Mouse (Mus musculus) macrophage (primary cell): ENCODE results near the gene Ubp1. TPM values are rescaled to one million over a fixed set of nuclear protein-coding genes. Genes with fewer than 3 reads are reported as not detected.
"Not testable (repeated sequence)": the region's sequence is repeated elsewhere in the genome, so short reads cannot be mapped to it uniquely, and the experiment has no call there.

Experiments used
- H3K27ac ChIP-seq: fragments of 350-480 bp; formaldehyde crosslinking; 2 replicates; pipeline ENCODE4 v1.9.0; 2021
- H3K36me3 ChIP-seq: fragments of 350-480 bp; formaldehyde crosslinking; 2 replicates; pipeline ENCODE4 v1.9.0; 2021; ENCODE audit errors: inconsistent target
- H3K4me3 ChIP-seq: fragments of 350-480 bp; formaldehyde crosslinking; 2 replicates; pipeline ENCODE4 v1.9.0; 2021; ENCODE audit errors: inconsistent target
- H3K79me2 ChIP-seq: fragments of 350-480 bp; formaldehyde crosslinking; 2 replicates; pipeline ENCODE4 v1.9.0; 2021; ENCODE audit errors: inconsistent target
- WGBS: methylation state at CpG from one replicate; pipeline ENCODE4 v1.1.7; 2026; ENCODE audit warnings: inconsistent platforms; ENCODE audit not compliant: missing documents; 5-methylcytosine and 5-hydroxymethylcytosine counted together
- polyA plus RNA-seq: library from polyadenylated mRNA; stranded (reverse); fragments of 250-400 nt; gene quantifications from 3 replicates; pipeline ENCODE4 v1.2.4, GENCODE M21; 2018; ENCODE audit warnings: inconsistent platforms
- total RNA-seq, 78 experiments: library from RNA; depleted of rRNA; stranded (reverse); fragments of 250-400 nt; gene quantifications; 1 replicate in 9 of 78; 2 replicates in 24 of 78; 3 replicates in 43 of 78; 4 replicates in 2 of 78; pipeline ENCODE4 v1.2.4; 2018; ENCODE audit warnings: inconsistent platforms in 56 of 78

The Ubp1 gene
- 100 to 1,000 TPM; 157 to 262 (median 211) TPM for total RNA-seq (2018; cell fraction: chromatin; rRNA removed)
- total RNA-seq (2018; cell fraction: cytosol; rRNA removed), result 10 to 100 TPM; 23.1 to 36.7 (median 27.1) TPM
- total RNA-seq (2018; cell fraction: nucleus; rRNA removed), result 100 to 1,000 TPM in 24 of 26 experiments, 10 to 100 TPM in 2; 90.2 to 191 (median 142) TPM
- polyA plus RNA-seq, result 26.0 to 36.0 TPM (median 32.5 TPM) in 3 replicates

- Histone ChIP-seq H3K27ac (peak within 1 kb of the TSS; percentile 74), H3K36me3 (no peaks in the 10 kb centered on the region), H3K79me2 (peaks cover 40% of the 10 kb centered on the region), H3K4me3 (peak within 1 kb of the TSS; percentile 50)
- under 1% methylated on average over 41 of the region's 86 CpGs for WGBS
Measured at GRCm38 (mm10) chr9:113930534-113931374, at the start of gene Ubp1. Gene Ubp1, plus strand, starts transcription at chr9:113930934.

GRCm38 (mm10) chr9:113894903-113895302 is 35.8 kb upstream of the Ubp1 start:
- Histone ChIP-seq H3K4me3 (no peak overlapping the region), H3K79me2 (no peaks in the 10 kb centered on the region), H3K36me3 (peaks cover 50% of the 10 kb centered on the region), H3K27ac (no peak overlapping the region)
- 80% methylated on average over 3 of the region's 3 CpGs for WGBS

GRCm38 (mm10) chr9:113903136-113903535 is 27.6 kb upstream of the Ubp1 start:
- no peak overlapping the region for H3K27ac ChIP-seq

GRCm38 (mm10) chr9:113904315-113904714 is 26.4 kb upstream of the Ubp1 start:
- H3K79me2 ChIP-seq, H3K27ac ChIP-seq, H3K4me3 ChIP-seq: not testable (repeated sequence)
- WGBS, result 89% methylated on average over 4 of the region's 6 CpGs
- peaks cover 79% of the 10 kb centered on the region for H3K36me3 ChIP-seq

More at GRCm38 (mm10) chr9:113903136-113903535, 27.6 kb upstream of the Ubp1 start:
- peaks cover 69% of the 10 kb centered on the region; the same call in 1 of the 2 replicates for H3K36me3 ChIP-seq
- no peak overlapping the region for H3K4me3 ChIP-seq
- 82% methylated on average over 4 of the region's 4 CpGs for WGBS
- no peaks in the 10 kb centered on the region for H3K79me2 ChIP-seq

GRCm38 (mm10) chr9:113915789-113916188 is 14.9 kb upstream of the Ubp1 start:
- H3K36me3 ChIP-seq, result peaks cover 38% of the 10 kb centered on the region
- H3K79me2 ChIP-seq, result no peaks in the 10 kb centered on the region
- no peak overlapping the region for H3K4me3 ChIP-seq
- H3K27ac ChIP-seq, result no peak overlapping the region
- 98% methylated on average over 5 of the region's 5 CpGs for WGBS

- 97% methylated on average over 5 of the region's 5 CpGs for WGBS
- Histone ChIP-seq H3K27ac (no peak overlapping the region), H3K4me3 (no peak overlapping the region), H3K36me3 (peaks cover 27% of the 10 kb centered on the region; the same call in 1 of the 2 replicates), H3K79me2 (no peaks in the 10 kb centered on the region)
Measured at GRCm38 (mm10) chr9:113922677-113923076, 8.1 kb upstream of the Ubp1 start.

GRCm38 (mm10) chr9:113924883-113925282 is 5.9 kb upstream of the Ubp1 start:
- H3K79me2 ChIP-seq, result no peaks in the 10 kb centered on the region
- H3K36me3 ChIP-seq, result 0 out of 2 replicates have a peak, but pooled peaks cover 16% of the 10 kb centered on the region
- WGBS, result 88% methylated on average over 5 of the region's 5 CpGs

GRCm38 (mm10) chr9:113928591-113928990 is 2.1 kb upstream of the Ubp1 start:
- H3K79me2 ChIP-seq, result peaks cover 19% of the 10 kb centered on the region
- H3K4me3 ChIP-seq, result no peak overlapping the region
- peak overlapping the region; percentile 63 for H3K27ac ChIP-seq
- 0% methylated on average over 4 of the region's 4 CpGs for WGBS
- H3K36me3 ChIP-seq, result 0 out of 2 replicates have a peak, but pooled peaks cover 4% of the 10 kb centered on the region

More at GRCm38 (mm10) chr9:113924883-113925282, 5.9 kb upstream of the Ubp1 start:
- Histone ChIP-seq H3K4me3 (no peak overlapping the region), H3K27ac (no peak overlapping the region)

- peak overlapping the region; percentile 74; the same call in 1 of the 2 replicates for H3K27ac ChIP-seq
- peak overlapping the region; percentile 36; the same call in 1 of the 2 replicates for H3K4me3 ChIP-seq
- WGBS, result 100% methylated on average over 1 of the region's 1 CpGs
Measured at GRCm38 (mm10) chr9:113929676-113930075, 1.1 kb upstream of the Ubp1 start.

GRCm38 (mm10) chr9:113931375-113932099 is 803 bp downstream of the Ubp1 start:
- peak overlapping the region; percentile 50 for H3K4me3 ChIP-seq
- H3K27ac ChIP-seq, result peak overlapping the region; percentile 42
- peaks cover 48% of the 10 kb centered on the region for H3K79me2 ChIP-seq
- under 1% methylated on average over 79 of the region's 91 CpGs for WGBS
- no peaks in the 10 kb centered on the region for H3K36me3 ChIP-seq

More at GRCm38 (mm10) chr9:113929676-113930075, 1.1 kb upstream of the Ubp1 start:
- peaks cover 29% of the 10 kb centered on the region for H3K79me2 ChIP-seq
- H3K36me3 ChIP-seq, result no peaks in the 10 kb centered on the region

GRCm38 (mm10) chr9:113932100-113932470 is 1.4 kb downstream of the Ubp1 start:
- Histone ChIP-seq H3K79me2 (peaks cover 54% of the 10 kb centered on the region), H3K27ac (peak overlapping the region; percentile 42), H3K4me3 (peak overlapping the region; percentile 50), H3K36me3 (no peaks in the 10 kb centered on the region)
- WGBS, result 4% methylated on average over 7 of the region's 8 CpGs

- Histone ChIP-seq H3K79me2 (peaks cover 58% of the 10 kb centered on the region), H3K4me3 (peak overlapping the region; percentile 50), H3K27ac (peak overlapping the region; percentile 42; the same call in 1 of the 2 replicates), H3K36me3 (no peaks in the 10 kb centered on the region)
- WGBS, result 44% methylated on average over 11 of the region's 11 CpGs
Measured at GRCm38 (mm10) chr9:113932501-113932900, 1.8 kb downstream of the Ubp1 start.

GRCm38 (mm10) chr9:113935638-113936037 is 4.9 kb downstream of the Ubp1 start:
- no peak overlapping the region for H3K27ac ChIP-seq
- no peaks in the 10 kb centered on the region for H3K36me3 ChIP-seq
- no peak overlapping the region for H3K4me3 ChIP-seq
- WGBS, result 89% methylated on average over 5 of the region's 5 CpGs
- H3K79me2 ChIP-seq, result peaks cover 89% of the 10 kb centered on the region

- Histone ChIP-seq H3K4me3 (no peak overlapping the region), H3K36me3 (no peaks in the 10 kb centered on the region), H3K27ac (no peak overlapping the region), H3K79me2 (peaks cover 100% of the 10 kb centered on the region)
- WGBS, result 93% methylated on average over 9 of the region's 9 CpGs
Measured at GRCm38 (mm10) chr9:113939063-113939850, 8.5 kb downstream of the Ubp1 start.
